8 mouse cellular contexts compared by ENCODE assay signal in the genomic region with DNA sequence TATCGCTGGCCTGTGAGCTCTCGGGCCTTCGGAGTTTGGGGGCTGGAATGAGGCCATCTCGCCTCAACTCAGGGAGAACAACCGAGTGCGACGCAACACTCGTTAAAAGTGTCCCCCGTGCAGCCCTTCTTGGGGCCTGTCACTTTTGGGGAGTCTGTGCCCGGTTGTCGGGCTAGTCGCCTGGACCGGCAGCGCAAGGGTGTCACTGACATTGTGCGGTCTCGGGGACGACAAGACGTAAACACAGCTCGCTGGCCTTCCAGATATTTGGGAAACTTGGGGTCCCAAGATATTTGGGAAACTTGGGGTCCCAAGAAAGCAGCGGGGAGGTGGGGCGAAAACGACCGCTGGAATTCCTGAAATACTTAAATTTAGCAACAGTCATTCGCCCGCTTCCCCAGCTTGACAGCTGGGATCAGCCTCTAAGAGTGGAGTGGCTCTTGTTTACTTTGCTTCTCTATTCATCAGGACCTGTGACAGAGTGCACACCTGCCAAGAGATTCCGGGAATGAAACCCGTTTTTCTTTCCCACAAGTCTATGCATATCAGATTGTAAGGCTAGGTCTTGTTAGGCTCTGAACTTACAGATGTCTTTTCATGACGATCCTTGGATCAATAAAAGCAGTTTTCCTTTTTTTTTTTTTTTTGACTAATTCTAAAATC. TPM values are rescaled to one million over a fixed set of nuclear protein-coding genes. Genes with fewer than 3 reads are reported as not detected.
DNase-seq lines count a peak whose midpoint lies in the region; ATAC-seq and TF ChIP-seq lines count a peak whose summit lies in the region.

No protein-coding gene starts in this region.

- TF ChIP-seq CTCF in spleen, adult 2 months (IDR thresholded peaks at IDR 0.05; ENCODE audit: extremely low read depth, insufficient read depth, insufficient read length, insufficient replicate concordance): no peak

- H3K36me3 ChIP-seq in spleen, adult 2 months (ENCODE audit: control insufficient read depth, insufficient read depth, low read length): no peaks in the 10 kb centered on the region
- H3K36me3 ChIP-seq in forebrain, embryonic 13.5 days (ENCODE audit: poor library complexity, severe bottlenecking): peaks cover 19% of the 10 kb centered on the region
- H3K36me3 ChIP-seq in limb, embryonic 13.5 days: peaks cover 17% of the 10 kb centered on the region
- H3K36me3 ChIP-seq in midbrain, embryonic 16.5 days (ENCODE audit: control insufficient read depth, insufficient read depth, low read length): 0 out of 2 replicates have a peak, but pooled peaks cover 3% of the 10 kb centered on the region

- no peak for TF ChIP-seq POLR2A in spleen, adult 2 months (IDR thresholded peaks at IDR 0.05; ENCODE audit: low read depth, low read length)

- peak overlapping the region; percentile 51; the same call in 1 of the 2 replicates for H3K27ac ChIP-seq in spleen, adult 2 months (ENCODE audit: insufficient read depth, low read length)
- H3K27ac ChIP-seq in forebrain, embryonic 13.5 days: peak overlapping the region; percentile 65; the same call in 1 of the 2 replicates
- peak overlapping the region; percentile 79 for H3K27ac ChIP-seq in limb, embryonic 13.5 days
- peak overlapping the region; percentile 88 for H3K27ac ChIP-seq in midbrain, embryonic 16.5 days (ENCODE audit: low read length)

- H3K4me2 ChIP-seq in forebrain, embryonic 13.5 days: peak overlapping the region; percentile 85
- peak overlapping the region; percentile 87 for H3K4me2 ChIP-seq in limb, embryonic 13.5 days (replicated peaks)
- H3K4me2 ChIP-seq in midbrain, embryonic 16.5 days (ENCODE audit: low read length): peak overlapping the region; percentile 97

- H3K27me3 ChIP-seq in spleen, adult 2 months (ENCODE audit: control insufficient read depth, insufficient read depth, low read length): no peaks in the 10 kb centered on the region
- H3K27me3 ChIP-seq in forebrain, embryonic 13.5 days: no peaks in the 10 kb centered on the region
- H3K27me3 ChIP-seq in limb, embryonic 13.5 days: no peaks in the 10 kb centered on the region
- no peaks in the 10 kb centered on the region for H3K27me3 ChIP-seq in midbrain, embryonic 16.5 days (ENCODE audit: control insufficient read depth, insufficient read depth, low read depth, low read length)

- H3K4me3 ChIP-seq in spleen, adult 2 months (ENCODE audit: extremely low read depth, insufficient read depth, insufficient read length): peak overlapping the region; percentile 90
- peak overlapping the region; percentile 97 for H3K4me3 ChIP-seq in forebrain, embryonic 13.5 days
- peak overlapping the region; percentile 95 for H3K4me3 ChIP-seq in limb, embryonic 13.5 days
- H3K4me3 ChIP-seq in midbrain, embryonic 16.5 days (ENCODE audit: low read depth, low read length): peak overlapping the region; percentile 98

- peak overlapping the region; percentile 95 for H3K9ac ChIP-seq in forebrain, embryonic 13.5 days
- peak overlapping the region; percentile 93 for H3K9ac ChIP-seq in limb, embryonic 13.5 days
- peak overlapping the region; percentile 97 for H3K9ac ChIP-seq in midbrain, embryonic 16.5 days (ENCODE audit: low read depth, low read length)

- DNase-seq in spleen, adult 2 months (ENCODE audit: low read depth in 1 of 2, low spot score in 2 of 2): peak in 1 of 2 experiments; percentile 14
- no peak for DNase-seq in spleen, postnatal 14 days (ENCODE audit: low spot score in 2 of 2)
- DNase-seq in gastrocnemius, adult 18-20 months (ENCODE audit: low spot score): no peak
- no peak for DNase-seq in thymus, postnatal 4 days
- DNase-seq in thymus, postnatal 14 days: no peak

- no peak for ATAC-seq in forebrain, embryonic 13.5 days
- no peak for ATAC-seq in limb, embryonic 13.5 days (ENCODE audit: low FRiP score, low read depth)
- peak; percentile 34; the same call in 1 of the 2 replicates for ATAC-seq in midbrain, embryonic 16.5 days

- no peaks in the 10 kb centered on the region; the same call in none of the 2 replicates for H3K4me1 ChIP-seq in spleen, adult 2 months (ENCODE audit: control insufficient read depth, insufficient read depth, insufficient read length)
- peaks cover 24% of the 10 kb centered on the region for H3K4me1 ChIP-seq in forebrain, embryonic 13.5 days
- H3K4me1 ChIP-seq in limb, embryonic 13.5 days: peaks cover 19% of the 10 kb centered on the region
- H3K4me1 ChIP-seq in midbrain, embryonic 16.5 days (ENCODE audit: control insufficient read depth, insufficient read depth, low read length): peaks cover 20% of the 10 kb centered on the region

- 3% methylated on average over 28 of the region's 28 CpGs for WGBS in spleen, adult 2 months
- 2% methylated on average over 28 of the region's 28 CpGs for WGBS in forebrain, embryonic 13.5 days
- 2% methylated on average over 28 of the region's 28 CpGs for WGBS in limb, embryonic 13.5 days
- 3% methylated on average over 28 of the region's 28 CpGs for WGBS in midbrain, embryonic 16.5 days

- no peaks in the 10 kb centered on the region for H3K9me3 ChIP-seq in forebrain, embryonic 13.5 days (replicated peaks)
- H3K9me3 ChIP-seq in limb, embryonic 13.5 days: no peaks in the 10 kb centered on the region
- no peaks in the 10 kb centered on the region for H3K9me3 ChIP-seq in midbrain, embryonic 16.5 days (replicated peaks; ENCODE audit: control insufficient read depth, low read length, poor library complexity, severe bottlenecking)

RNA-seq across cellular contexts. Expression of a gene that starts 0.8 kb away (rescaled TPM):
- polyA plus RNA-seq in spleen, adult 2 months (2012; rRNA removed): 4.0 and 5.0 TPM in 2 replicates
- 44.4 and 44.5 TPM in 2 replicates for polyA plus RNA-seq in forebrain, embryonic 13.5 days (2015; fragmentation: Nextera tagmentation; extraction: Ambion mirVana)
- 62.3 and 66.2 TPM in 2 replicates for polyA plus RNA-seq in limb, embryonic 13.5 days (2015; fragmentation: Nextera tagmentation; extraction: Ambion mirVana)
- polyA plus RNA-seq in midbrain, embryonic 16.5 days (2015; fragmentation: Nextera tagmentation; extraction: Ambion mirVana): 38.0 and 42.2 TPM in 2 replicates
- 10 to 100 TPM; 61.6 to 63.1 TPM for total RNA-seq in gastrocnemius, adult 18-20 months (2021)

RNA-seq across cellular contexts. Expression of a gene that starts 29.9 kb away (rescaled TPM):
- polyA plus RNA-seq in spleen, adult 2 months (2012; rRNA removed): 2.5 and 4.1 TPM in 2 replicates
- 0.28 and 0.64 TPM in 2 replicates for polyA plus RNA-seq in forebrain, embryonic 13.5 days (2015; fragmentation: Nextera tagmentation; extraction: Ambion mirVana)
- 1.9 TPM in 2 replicates for polyA plus RNA-seq in limb, embryonic 13.5 days (2015; fragmentation: Nextera tagmentation; extraction: Ambion mirVana)
- 0.20 and 0.29 TPM in 2 replicates for polyA plus RNA-seq in midbrain, embryonic 16.5 days (2015; fragmentation: Nextera tagmentation; extraction: Ambion mirVana)
- 10 to 100 TPM; 20.6 to 30.0 TPM for total RNA-seq in gastrocnemius, adult 18-20 months (2021)

RNA-seq across cellular contexts. Expression of a gene that starts 51.1 kb away (rescaled TPM):
- 9.9 and 15.7 TPM in 2 replicates for polyA plus RNA-seq in spleen, adult 2 months (2012; rRNA removed)
- 8.3 and 8.5 TPM in 2 replicates for polyA plus RNA-seq in forebrain, embryonic 13.5 days (2015; fragmentation: Nextera tagmentation; extraction: Ambion mirVana)
- 10.4 and 10.6 TPM in 2 replicates for polyA plus RNA-seq in limb, embryonic 13.5 days (2015; fragmentation: Nextera tagmentation; extraction: Ambion mirVana)
- polyA plus RNA-seq in midbrain, embryonic 16.5 days (2015; fragmentation: Nextera tagmentation; extraction: Ambion mirVana): 6.5 and 7.2 TPM in 2 replicates
- 10 to 100 TPM; 14.6 to 22.2 TPM for total RNA-seq in gastrocnemius, adult 18-20 months (2021)
